Mouse (Mus musculus) midbrain, postnatal 0 days (tissue): ENCODE results near the gene Cyp4a12a. TPM values are rescaled to one million over a fixed set of nuclear protein-coding genes. Genes with fewer than 3 reads are reported as not detected.
"Not testable (repeated sequence)": the region's sequence is repeated elsewhere in the genome, so short reads cannot be mapped to it uniquely, and the experiment has no call there.

Experiments
- ATAC-seq: fragments of 200-750 bp; cut with Nextera tagmentation; 2 replicates; pipeline ENCODE4 v1.8.0; 2017; ENCODE audit warnings: moderate number of reproducible peaks, mild to moderate bottlenecking, moderate TSS enrichment, moderate library complexity; ENCODE audit not compliant: low FRiP score
- DNase-seq: peaks from one replicate; pipeline ENCODE4 v3.0.0-alpha.2; 2015; ENCODE audit warnings: low spot score
- H3K27ac ChIP-seq: fragments of 300-500 bp; sonication (generic); 2 replicates; pipeline ENCODE4 v1.5.1; 2014; ENCODE audit warnings: low read depth, mild to moderate bottlenecking, low read length, mixed read lengths
- H3K27me3 ChIP-seq: fragments of 300-500 bp; sonication (generic); 2 replicates; pipeline ENCODE4 v1.6.1; 2014; ENCODE audit warnings: low read length, control low read depth, mixed read lengths; ENCODE audit not compliant: insufficient read depth
- H3K36me3 ChIP-seq: fragments of 300-500 bp; sonication (generic); 2 replicates; pipeline ENCODE4 v1.6.1; 2014; ENCODE audit warnings: low read length, control low read depth, mixed read lengths; ENCODE audit not compliant: insufficient read depth
- H3K4me1 ChIP-seq: fragments of 300-500 bp; sonication (generic); 2 replicates; pipeline ENCODE4 v1.6.1; 2014; ENCODE audit warnings: mild to moderate bottlenecking, control low read depth, antibody characterized with exemption, low read length, mixed read lengths; ENCODE audit not compliant: insufficient read depth
- H3K4me2 ChIP-seq: fragments of 300-500 bp; sonication (generic); 2 replicates; pipeline ENCODE4 v1.6.1; 2014; ENCODE audit warnings: low read depth, mild to moderate bottlenecking, low read length, mixed read lengths; ENCODE audit not compliant: poor library complexity, severe bottlenecking
- H3K4me3 ChIP-seq: fragments of 300-500 bp; sonication (generic); 2 replicates; pipeline ENCODE4 v1.5.1; 2014; ENCODE audit warnings: low read depth, mild to moderate bottlenecking, low read length, moderate library complexity
- H3K9ac ChIP-seq: fragments of 300-500 bp; sonication (generic); replicated peaks from 2 replicates; pipeline ENCODE4 v1.6.1; 2014; ENCODE audit warnings: mild to moderate bottlenecking, low read length, moderate library complexity, mixed read lengths; ENCODE audit not compliant: poor library complexity, severe bottlenecking
- H3K9me3 ChIP-seq: fragments of 300-500 bp; sonication (generic); 2 replicates; pipeline ENCODE4 v1.6.1; 2016; ENCODE audit warnings: low read length, control low read depth
- polyA plus RNA-seq: library from polyadenylated mRNA; unstranded; fragments of >200 nt; fragmentation: Nextera tagmentation; extraction: Ambion mirVana; gene quantifications from 2 replicates; pipeline ENCODE4 v1.2.1, GENCODE M21; 2015
- total RNA-seq: library from RNA; depleted of rRNA; stranded (reverse); fragments of >200 nt; gene quantifications from 2 replicates; pipeline ENCODE4 v1.2.3, GENCODE M21; 2014; rRNA removed

Gene Cyp4a12a
- total and polyA plus RNA-seq, 2 experiments from 2014 or later = not detected

DNA sequence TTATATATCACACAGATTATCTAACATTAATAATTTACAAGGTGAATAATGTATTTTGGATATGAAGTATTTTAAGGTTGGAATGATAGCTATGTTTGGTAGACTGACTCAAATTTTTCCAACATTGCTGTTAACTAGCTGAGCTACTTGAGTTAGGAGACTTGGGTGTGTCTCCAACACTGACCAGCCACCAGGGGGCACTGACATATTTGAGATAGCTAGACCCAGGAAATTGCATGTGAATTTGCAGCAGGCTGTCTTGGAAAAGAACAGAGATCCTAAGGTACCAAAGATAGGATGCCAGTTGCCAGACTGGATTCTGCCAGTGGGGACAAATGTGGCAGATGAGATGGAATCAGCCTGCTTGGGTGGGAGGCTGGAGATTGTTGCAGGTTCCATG is 69.2 kb downstream of the Cyp4a12a start:
- H3K27ac ChIP-seq, H3K27me3 ChIP-seq, H3K9me3 ChIP-seq, H3K9ac ChIP-seq, DNase-seq, H3K4me1 ChIP-seq, ATAC-seq, H3K4me3 ChIP-seq, H3K4me2 ChIP-seq, H3K36me3 ChIP-seq: not testable (repeated sequence)

Other genes starting within 250 kb of the Cyp4a12a start
- gene Tal1, start 242.6 kb upstream of the Cyp4a12a start, total RNA-seq = 64.8 and 73.5 TPM in 2 replicates
- gene Tal1, start 242.6 kb upstream of the Cyp4a12a start, polyA plus RNA-seq = 6.6 and 6.8 TPM in 2 replicates
- gene Pdzk1ip1, start 210.3 kb upstream of the Cyp4a12a start, total RNA-seq = 1.3 and 1.9 TPM in 2 replicates
- 3.0 and 3.7 TPM in 2 replicates for gene Pdzk1ip1, start 210.3 kb upstream of the Cyp4a12a start, polyA plus RNA-seq
- gene Cyp4x1, start 164.8 kb upstream of the Cyp4a12a start, total RNA-seq = 24.7 and 30.2 TPM in 2 replicates
- gene Cyp4x1, start 164.8 kb upstream of the Cyp4a12a start, polyA plus RNA-seq = 11.3 and 12.0 TPM in 2 replicates
- not detected in 2 replicates for gene Cyp4a29, start 57.0 kb upstream of the Cyp4a12a start, total RNA-seq
- not detected in 2 replicates for gene Cyp4a29, start 57.0 kb upstream of the Cyp4a12a start, polyA plus RNA-seq
- gene Cyp4a12b, start 112.6 kb downstream of the Cyp4a12a start, total RNA-seq = 0.09 TPM in 1 of 2 replicates, not detected in the other
- not detected in 2 replicates for gene Cyp4a12b, start 112.6 kb downstream of the Cyp4a12a start, polyA plus RNA-seq
- not detected in 2 replicates for gene Cyp4a30b, start 153.6 kb downstream of the Cyp4a12a start, total RNA-seq
- not detected in 2 replicates for gene Cyp4a30b, start 153.6 kb downstream of the Cyp4a12a start, polyA plus RNA-seq
- gene Cyp4a14, start 197.1 kb downstream of the Cyp4a12a start, total RNA-seq = not detected in 2 replicates
- not detected in 2 replicates for gene Cyp4a14, start 197.1 kb downstream of the Cyp4a12a start, polyA plus RNA-seq
- gene Cyp4a10, start 219.2 kb downstream of the Cyp4a12a start, total RNA-seq = not detected in 2 replicates
- gene Cyp4a10, start 219.2 kb downstream of the Cyp4a12a start, polyA plus RNA-seq = not detected in 2 replicates